Mouse (Mus musculus) forebrain, postnatal 0 days (tissue): ENCODE results near the gene Notch4. TPM values are rescaled to one million over a fixed set of nuclear protein-coding genes. Genes with fewer than 3 reads are reported as not detected.

Source experiments
- ATAC-seq: fragments of 200-750 bp; cut with Nextera tagmentation; 2 replicates; pipeline ENCODE4 v1.8.0; 2017; ENCODE audit warnings: mild to moderate bottlenecking, moderate library complexity
- DNase-seq: peaks from one replicate; pipeline ENCODE4 v3.0.0-alpha.2; 2015
- H3K27ac ChIP-seq: fragments of 300-500 bp; sonication (generic); 2 replicates; pipeline ENCODE4 v1.5.1; 2014; ENCODE audit warnings: low read depth, mild to moderate bottlenecking, antibody characterized with exemption, low read length, moderate library complexity, mixed read lengths
- H3K27me3 ChIP-seq: fragments of 300-500 bp; sonication (generic); 2 replicates; pipeline ENCODE4 v1.6.1; 2014; ENCODE audit warnings: mild to moderate bottlenecking, low read length, mixed read lengths; ENCODE audit not compliant: insufficient read depth
- H3K36me3 ChIP-seq: fragments of 300-500 bp; sonication (generic); 2 replicates; pipeline ENCODE4 v1.6.1; 2014; ENCODE audit warnings: mild to moderate bottlenecking, moderate library complexity; ENCODE audit not compliant: insufficient read depth
- H3K4me1 ChIP-seq: fragments of 300-500 bp; sonication (generic); 2 replicates; pipeline ENCODE4 v1.6.1; 2014; ENCODE audit warnings: antibody characterized with exemption; ENCODE audit not compliant: insufficient read depth
- H3K4me2 ChIP-seq: fragments of 300-500 bp; sonication (generic); 2 replicates; pipeline ENCODE4 v1.6.1; 2014; ENCODE audit warnings: low read depth, mild to moderate bottlenecking, moderate library complexity
- H3K4me3 ChIP-seq: fragments of 300-500 bp; sonication (generic); 2 replicates; pipeline ENCODE4 v1.5.1; 2014; ENCODE audit warnings: low read depth, low read length, mixed read lengths
- H3K9ac ChIP-seq: fragments of 300-500 bp; sonication (generic); 2 replicates; pipeline ENCODE4 v1.6.1; 2014; ENCODE audit warnings: mild to moderate bottlenecking
- H3K9me3 ChIP-seq: fragments of 300-500 bp; sonication (generic); 2 replicates; pipeline ENCODE4 v1.6.1; 2016; ENCODE audit warnings: low read length
- CTCF ChIP-seq: sonication (generic); IDR thresholded peaks from 2 replicates; pipeline ENCODE4 v1.5.1; 2016; ENCODE audit warnings: antibody characterized with exemption, control low read depth, low read depth
- WGBS: fragments of 180-500 bp; shearing (Covaris S2); extraction: QIAGEN DNeasy Blood & Tissue Kit; methylation state at CpG from one replicate; pipeline ENCODE4 v1.1.7; 2014; 5-methylcytosine and 5-hydroxymethylcytosine counted together
- polyA plus RNA-seq: library from polyadenylated mRNA; unstranded; fragments of >200 nt; fragmentation: Nextera tagmentation; extraction: Ambion mirVana; gene quantifications from 2 replicates; pipeline ENCODE4 v1.2.1, GENCODE M21; 2015
- total RNA-seq: library from RNA; depleted of rRNA; stranded (reverse); fragments of >200 nt; gene quantifications from 2 replicates; pipeline ENCODE4 v1.2.3, GENCODE M21; 2014

Gene Notch4
- total and polyA plus RNA-seq, 2 experiments from 2014 or later = 5.5 to 16.0 TPM

DNA sequence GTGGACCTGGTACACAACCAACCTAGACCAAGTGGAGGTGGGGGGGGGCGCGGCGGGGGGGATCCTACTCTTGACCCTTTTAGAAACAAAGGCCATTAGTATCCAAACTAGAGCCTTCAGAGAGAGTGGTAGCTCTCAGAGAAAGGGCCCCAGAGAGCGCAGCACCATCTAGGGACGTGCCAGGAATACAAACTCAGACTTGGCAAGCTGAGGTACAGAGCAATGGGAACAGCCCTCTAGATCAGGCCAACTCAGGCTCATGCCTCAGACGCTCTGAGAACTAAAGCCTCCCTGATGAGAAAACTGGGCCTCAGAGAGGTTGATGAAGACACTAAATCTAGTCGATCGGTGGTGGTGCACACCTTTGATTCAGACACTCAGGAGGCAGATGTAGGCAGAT is 21.1 kb downstream of the Notch4 start:
- ATAC-seq = no peak
- peaks cover 17% of the 10 kb centered on the region for H3K4me1 ChIP-seq
- 85% methylated on average over 8 of the region's 8 CpGs for WGBS
- H3K9me3 ChIP-seq = no peaks in the 10 kb centered on the region
- H3K27me3 ChIP-seq = no peaks in the 10 kb centered on the region
- H3K4me3 ChIP-seq = no peak overlapping the region
- TF ChIP-seq CTCF = no peak
- no peak overlapping the region for H3K27ac ChIP-seq
- H3K36me3 ChIP-seq = no peaks in the 10 kb centered on the region
- H3K9ac ChIP-seq = no peak overlapping the region
- no peak for DNase-seq
- H3K4me2 ChIP-seq = no peak overlapping the region

DNA sequence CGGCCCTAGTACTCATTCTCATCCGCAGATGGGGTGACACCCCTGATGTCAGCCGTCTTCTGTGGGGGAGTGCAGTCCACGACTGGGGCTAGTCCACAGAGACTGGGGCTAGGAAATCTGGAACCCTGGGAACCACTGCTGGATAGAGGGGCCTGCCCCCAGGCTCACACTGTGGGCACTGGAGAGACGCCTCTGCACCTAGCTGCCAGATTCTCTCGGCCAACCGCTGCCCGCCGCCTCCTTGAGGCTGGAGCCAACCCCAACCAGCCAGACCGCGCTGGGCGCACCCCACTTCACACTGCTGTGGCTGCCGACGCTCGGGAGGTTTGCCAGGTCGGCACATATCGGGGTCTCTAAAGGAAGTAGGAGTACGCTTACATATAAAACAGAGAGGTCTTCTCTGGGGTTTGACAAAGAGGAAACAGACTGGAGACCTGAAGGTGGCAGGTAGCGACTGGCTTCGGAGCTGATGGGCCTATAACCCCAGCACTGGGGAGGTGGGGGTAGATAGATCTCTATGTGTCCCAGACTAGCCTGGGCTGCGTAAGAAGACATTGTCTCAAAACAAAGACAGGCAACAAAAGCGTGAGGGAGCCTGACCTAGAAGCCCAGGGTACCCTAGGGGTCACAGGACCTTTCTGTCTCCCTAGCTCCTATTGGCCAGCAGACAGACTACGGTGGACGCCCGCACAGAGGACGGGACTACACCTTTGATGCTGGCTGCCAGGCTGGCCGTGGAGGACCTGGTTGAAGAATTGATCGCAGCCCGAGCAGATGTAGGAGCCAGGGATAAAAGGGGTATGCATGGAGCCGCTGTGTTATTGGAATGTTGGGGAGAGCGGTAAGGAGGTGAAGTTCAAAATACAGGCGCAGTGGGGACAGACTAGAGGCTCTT is 22.1 kb downstream of the Notch4 start:
- Histone ChIP-seq H3K27me3 (no peaks in the 10 kb centered on the region), H3K9me3 (no peaks in the 10 kb centered on the region), H3K4me1 (peaks cover 20% of the 10 kb centered on the region), H3K4me2 (peak overlapping the region; percentile 98), H3K36me3 (no peaks in the 10 kb centered on the region), H3K9ac (peak overlapping the region; percentile 87), H3K27ac (peak overlapping the region; percentile 99), H3K4me3 (peak overlapping the region; percentile 69)
- ATAC-seq (no peak; the same call in 1 of the 2 replicates), DNase-seq (peak; percentile 60)
- 12% methylated on average over 32 of the region's 32 CpGs for WGBS
- no peak for TF ChIP-seq CTCF

DNA sequence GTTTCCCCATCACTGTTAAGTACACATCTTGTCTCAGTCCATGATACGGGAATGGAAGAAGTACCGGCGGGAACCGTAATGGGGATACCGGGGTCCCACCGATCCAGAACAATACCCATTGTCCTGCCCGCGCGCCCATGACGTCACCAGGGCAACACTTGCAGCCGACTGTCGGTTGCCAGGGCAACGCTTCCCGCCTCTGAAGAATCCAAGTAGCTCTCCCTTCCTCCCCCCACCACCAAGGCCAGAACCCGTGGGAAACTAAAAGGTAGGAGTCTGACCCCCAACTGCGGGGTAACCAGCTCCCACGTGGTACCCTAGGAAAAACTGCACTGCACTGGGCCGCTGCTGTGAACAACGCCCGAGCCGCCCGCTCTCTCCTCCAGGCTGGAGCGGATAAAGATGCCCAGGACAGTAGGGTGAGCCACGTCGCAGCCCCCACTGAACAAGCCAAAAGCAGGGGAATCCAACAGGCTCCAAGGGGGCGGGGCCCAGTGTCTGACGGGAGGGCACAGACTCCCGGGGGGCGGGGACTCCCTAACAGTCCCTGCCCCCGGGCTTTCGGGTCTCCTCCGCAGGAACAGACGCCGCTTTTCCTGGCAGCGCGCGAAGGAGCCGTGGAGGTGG is 22.8 kb downstream of the Notch4 start:
- ATAC-seq (peak; percentile 80), DNase-seq (peak; percentile 94)
- peak overlapping the region; percentile 99 for H3K27ac ChIP-seq
- peak overlapping the region; percentile 87 for H3K9ac ChIP-seq
- no peaks in the 10 kb centered on the region for H3K27me3 ChIP-seq
- no peak for TF ChIP-seq CTCF
- H3K36me3 ChIP-seq = no peaks in the 10 kb centered on the region
- peak overlapping the region; percentile 69 for H3K4me3 ChIP-seq
- H3K9me3 ChIP-seq = no peaks in the 10 kb centered on the region
- WGBS = under 1% methylated on average over 38 of the region's 38 CpGs
- H3K4me1 ChIP-seq = peaks cover 25% of the 10 kb centered on the region
- peak overlapping the region; percentile 98 for H3K4me2 ChIP-seq

DNA sequence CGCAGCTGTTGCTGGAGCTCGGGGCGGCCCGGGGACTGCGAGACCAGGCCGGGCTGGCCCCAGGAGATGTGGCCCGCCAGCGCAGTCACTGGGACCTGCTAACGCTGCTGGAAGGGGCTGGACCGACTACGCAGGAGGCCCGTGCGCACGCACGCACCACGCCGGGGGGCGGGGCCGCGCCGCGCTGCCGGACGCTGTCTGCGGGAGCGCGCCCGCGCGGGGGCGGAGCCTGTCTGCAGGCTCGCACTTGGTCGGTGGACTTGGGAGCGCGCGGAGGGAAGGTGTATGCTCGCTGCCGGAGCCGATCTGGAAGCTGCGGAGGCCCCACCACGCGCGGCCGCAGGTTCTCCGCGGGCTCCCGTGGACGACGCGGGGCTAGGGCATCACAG is 23.3 kb downstream of the Notch4 start:
- peak; percentile 98 for DNase-seq
- WGBS = 5% methylated on average over 50 of the region's 50 CpGs

GRCm38 (mm10) chr17:34587814-34588213 is 23.7 kb downstream of the Notch4 start:
- peak overlapping the region; percentile 98 for H3K4me2 ChIP-seq

More for the DNA sequence above, 23.3 kb downstream of the Notch4 start:
- H3K27me3 ChIP-seq = no peaks in the 10 kb centered on the region
- H3K4me3 ChIP-seq = peak overlapping the region; percentile 69
- H3K4me1 ChIP-seq = peaks cover 25% of the 10 kb centered on the region
- peak overlapping the region; percentile 87 for H3K9ac ChIP-seq
- peak; percentile 86 for ATAC-seq
- TF ChIP-seq CTCF = no peak
- no peaks in the 10 kb centered on the region for H3K9me3 ChIP-seq
- H3K27ac ChIP-seq = peak overlapping the region; percentile 99
- peak overlapping the region; percentile 98 for H3K4me2 ChIP-seq
- H3K36me3 ChIP-seq = no peaks in the 10 kb centered on the region

GRCm38 (mm10) chr17:34588767-34589166 is 24.7 kb downstream of the Notch4 start:
- 62% methylated on average over 3 of the region's 3 CpGs for WGBS
- H3K36me3 ChIP-seq = no peaks in the 10 kb centered on the region
- ATAC-seq = no peak
- H3K4me2 ChIP-seq = no peak overlapping the region
- H3K27me3 ChIP-seq = no peaks in the 10 kb centered on the region
- H3K9ac ChIP-seq = no peak overlapping the region
- no peaks in the 10 kb centered on the region for H3K9me3 ChIP-seq
- no peak overlapping the region for H3K4me3 ChIP-seq
- peaks cover 25% of the 10 kb centered on the region for H3K4me1 ChIP-seq
- no peak for DNase-seq
- H3K27ac ChIP-seq = no peak overlapping the region
- no peak for TF ChIP-seq CTCF

More at GRCm38 (mm10) chr17:34587814-34588213, 23.7 kb downstream of the Notch4 start:
- Histone ChIP-seq H3K36me3 (no peaks in the 10 kb centered on the region), H3K9me3 (no peaks in the 10 kb centered on the region), H3K4me3 (peak overlapping the region; percentile 69), H3K4me1 (peaks cover 25% of the 10 kb centered on the region), H3K27me3 (no peaks in the 10 kb centered on the region), H3K9ac (peak overlapping the region; percentile 87), H3K27ac (peak overlapping the region; percentile 99)
- no peak for DNase-seq
- no peak for TF ChIP-seq CTCF
- WGBS = 4% methylated on average over 19 of the region's 19 CpGs
- no peak for ATAC-seq

- TF ChIP-seq CTCF = no peak
- Histone ChIP-seq H3K9ac (no peak overlapping the region), H3K9me3 (no peaks in the 10 kb centered on the region), H3K4me2 (no peak overlapping the region), H3K27ac (no peak overlapping the region), H3K27me3 (no peaks in the 10 kb centered on the region), H3K36me3 (no peaks in the 10 kb centered on the region), H3K4me3 (no peak overlapping the region), H3K4me1 (peaks cover 25% of the 10 kb centered on the region)
- WGBS = 58% methylated on average over 7 of the region's 7 CpGs
- DNase-seq = no peak
- ATAC-seq = no peak
These were observed 25.1 kb downstream of the Notch4 start for GRCm38 (mm10) chr17:34589206-34589605.
